Mouse (Mus musculus) CD4-positive helper T cell, adult 2 months (primary cell): Measurements from ENCODE around the gene Plekhs1.
"Not testable (repeated sequence)": the region's sequence is repeated elsewhere in the genome, so short reads cannot be mapped to it uniquely, and the experiment has no call there.

Source experiments
- DNase-seq: peaks from one replicate; pipeline ENCODE4 v3.0.0-alpha.2; 2012; ENCODE audit warnings: low read depth, missing footprints, low spot score

Gene Plekhs1

GRCm38 (mm10) chr19:56519408-56519807 lies 58.0 kb downstream of the Plekhs1 start:
- DNase-seq: not testable (repeated sequence)

GRCm38 (mm10) chr19:56530529-56530928 lies 69.1 kb downstream of the Plekhs1 start:
- not testable (repeated sequence) for DNase-seq

- no peak for DNase-seq
Measured at GRCm38 (mm10) chr19:56531251-56531650, 69.8 kb downstream of the Plekhs1 start.

GRCm38 (mm10) chr19:56533291-56534071 lies 72.0 kb downstream of the Plekhs1 start:
- DNase-seq: no peak

GRCm38 (mm10) chr19:56534337-56534736 lies 72.9 kb downstream of the Plekhs1 start:
- DNase-seq: no peak

- no peak for DNase-seq
Measured at GRCm38 (mm10) chr19:56535064-56535463, 73.6 kb downstream of the Plekhs1 start.

GRCm38 (mm10) chr19:56535765-56536164 lies 74.3 kb downstream of the Plekhs1 start:
- no peak for DNase-seq
